Mouse (Mus musculus) left cerebral cortex, adult 2 months (tissue): ENCODE data around the gene Tiam1. TPM values are rescaled to one million over a fixed set of nuclear protein-coding genes. Genes with fewer than 3 reads are reported as not detected.

Experiments
- DNase-seq, 2 experiments: peaks; one replicate each; pipeline ENCODE4 v3.0.0; 2021 to 2022; ENCODE audit warnings: low spot score in 2 of 2, mixed read lengths in 1 of 2; ENCODE audit errors: extremely low spot score in 1 of 2
- H3K27ac ChIP-seq: fragments of 200-600 bp; 2 replicates; pipeline ENCODE4 v1.8.1; 2022
- H3K4me3 ChIP-seq: fragments of 200-600 bp; 2 replicates; pipeline ENCODE4 v1.8.1; 2022
- CTCF ChIP-seq: fragments of 200-600 bp; IDR thresholded peaks from 2 replicates; pipeline ENCODE4 v1.8.1; 2022; ENCODE audit warnings: antibody characterized with exemption, mild to moderate bottlenecking, moderate library complexity
- intact Hi-C: fragments of 180-260 bp; cut with DNase I; formaldehyde crosslinking; loops from one replicate; pipeline ENCODE4 v1.15.1; 2025
- total RNA-seq, 2 experiments: library from RNA; stranded (reverse); gene quantifications; 2 replicates each; pipeline ENCODE4 v1.2.3; 2021

Gene Tiam1
- total RNA-seq, 2 experiments from 2014 or later = 107 to 120 TPM

DNA sequence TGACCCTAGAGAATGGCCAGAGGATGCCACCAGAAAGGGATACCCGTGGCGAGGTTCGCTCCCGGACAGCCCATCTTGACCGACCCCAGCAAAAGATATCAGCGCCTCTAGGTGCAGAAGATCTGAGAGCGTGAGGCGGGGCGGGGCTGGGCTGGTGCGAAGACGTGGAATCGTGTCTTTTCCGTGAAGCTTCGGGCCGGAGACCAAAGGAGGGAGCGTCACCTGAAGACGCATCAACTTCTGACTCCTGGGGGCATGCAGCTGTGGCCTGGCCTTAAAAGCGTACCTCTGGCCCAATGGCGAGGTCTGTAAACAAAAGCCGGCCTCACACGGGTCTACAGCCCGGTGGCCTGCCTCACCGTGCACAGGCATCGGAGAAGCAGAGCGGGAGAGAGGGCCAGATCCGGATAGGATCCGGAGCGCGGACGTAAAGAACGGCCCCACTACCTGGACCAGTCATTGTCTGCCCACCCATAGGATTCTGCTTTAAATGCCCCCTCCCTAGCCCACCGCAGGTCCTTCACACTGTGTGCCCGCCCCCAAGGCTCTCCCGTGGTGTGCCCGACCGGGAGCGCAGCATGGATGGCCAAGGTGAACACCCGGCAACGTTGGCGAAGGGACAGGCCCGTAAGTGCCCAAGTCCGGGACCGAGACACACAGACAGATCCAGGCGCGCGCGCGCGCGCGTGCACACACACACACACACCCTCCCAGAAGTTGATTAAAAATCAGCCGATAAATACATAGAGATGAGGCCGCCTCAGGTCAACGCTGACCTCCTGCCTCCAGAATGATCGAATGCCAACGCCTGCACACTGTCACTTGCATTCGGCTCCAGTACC is 774 bp downstream of the Tiam1 start:
- H3K4me3 ChIP-seq = peak overlapping the region; percentile 66
- intact Hi-C loops = no loop called here
- TF ChIP-seq CTCF = no peak
- H3K27ac ChIP-seq = peak overlapping the region; percentile 72
- peak; percentile 41 to 43 for DNase-seq

DNA sequence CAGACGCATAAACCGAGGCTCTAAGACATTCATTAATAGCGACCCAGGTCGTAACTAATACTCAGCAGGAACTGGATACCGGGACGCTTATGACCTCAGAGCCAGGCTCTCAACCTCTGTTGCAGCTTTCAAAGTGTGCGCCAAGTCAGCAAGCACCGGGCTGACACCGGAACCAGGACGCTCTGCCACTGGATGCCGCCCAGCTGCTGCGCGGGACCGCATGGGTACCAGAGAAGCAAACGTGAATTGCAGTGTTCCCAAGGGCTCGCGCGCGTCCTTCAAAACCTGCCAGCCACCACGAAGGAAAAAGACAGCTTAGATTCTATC is 1.4 kb downstream of the Tiam1 start:
- intact Hi-C loops = no loop called here
- Histone ChIP-seq H3K27ac (peak overlapping the region; percentile 72), H3K4me3 (peak overlapping the region; percentile 66)
- TF ChIP-seq CTCF = no peak
- peak in 1 of 2 experiments; percentile 30 for DNase-seq

DNA sequence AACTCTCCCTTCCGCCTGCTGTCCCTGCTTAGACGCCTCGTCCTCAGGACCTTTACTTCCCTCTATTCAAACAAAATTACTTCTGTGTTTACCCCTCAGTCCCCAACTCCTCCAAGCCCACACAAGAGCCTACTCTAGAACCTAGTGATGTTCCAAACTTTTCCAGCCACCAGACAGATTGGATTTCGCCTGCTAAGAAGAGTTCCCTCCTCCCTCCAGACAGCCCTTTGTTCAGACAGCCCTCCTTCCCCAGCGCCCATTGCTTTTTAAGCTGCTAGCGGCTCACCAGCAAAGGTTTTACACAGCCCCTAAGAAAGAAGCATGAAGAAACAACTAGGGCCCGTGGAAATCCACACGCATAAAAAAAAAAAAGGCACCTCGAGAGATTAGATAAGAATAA is 2.0 kb downstream of the Tiam1 start:
- DNase-seq = no peak
- intact Hi-C loops = no loop called here
- H3K27ac ChIP-seq = no peak overlapping the region
- H3K4me3 ChIP-seq = no peak overlapping the region
- TF ChIP-seq CTCF = no peak

DNA sequence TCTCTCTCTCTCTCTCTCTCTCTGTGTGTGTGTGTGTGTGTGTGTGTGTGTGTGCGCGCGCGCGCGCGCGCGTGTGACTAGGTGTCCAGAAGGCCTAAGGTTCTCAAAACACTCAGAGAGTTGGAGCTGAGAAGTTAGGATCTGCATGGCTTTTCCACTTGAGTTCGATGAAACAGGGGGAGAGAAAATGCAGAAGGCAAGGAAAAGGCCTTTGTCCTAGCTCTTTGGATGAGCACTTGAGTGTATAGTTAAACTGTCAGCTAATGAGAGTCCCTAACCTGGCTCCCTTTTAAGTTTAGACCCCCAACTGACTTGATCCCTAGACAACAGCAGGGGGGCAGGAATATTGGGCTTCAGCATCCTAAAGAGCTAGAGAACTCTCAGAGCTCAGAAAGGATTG is 3.0 kb downstream of the Tiam1 start:
- intact Hi-C loops = no loop called here
- no peak for TF ChIP-seq CTCF
- no peak for DNase-seq
- H3K27ac ChIP-seq = no peak overlapping the region
- H3K4me3 ChIP-seq = no peak overlapping the region

DNA sequence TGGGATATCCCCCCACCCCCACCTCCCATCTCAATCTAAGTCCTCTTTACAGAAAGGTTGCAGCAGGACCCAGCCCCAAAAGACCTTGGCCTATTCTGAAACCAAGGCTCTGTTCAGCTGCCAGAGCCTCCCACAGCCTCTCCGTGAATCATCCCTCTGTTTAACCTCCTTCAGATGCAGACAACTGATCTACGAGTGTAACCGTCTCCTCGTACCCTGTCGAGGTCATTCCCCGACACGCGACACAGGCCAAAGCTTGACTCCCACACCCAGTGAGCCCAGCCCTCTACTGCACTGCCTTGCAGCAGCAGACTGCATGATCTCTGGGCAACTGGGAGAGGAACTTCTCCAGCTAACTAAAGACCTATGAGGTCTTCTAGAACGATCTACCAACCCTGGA is 3.9 kb downstream of the Tiam1 start:
- TF ChIP-seq CTCF = no peak
- Histone ChIP-seq H3K4me3 (no peak overlapping the region), H3K27ac (no peak overlapping the region)
- intact Hi-C loops = no loop called here
- no peak for DNase-seq

DNA sequence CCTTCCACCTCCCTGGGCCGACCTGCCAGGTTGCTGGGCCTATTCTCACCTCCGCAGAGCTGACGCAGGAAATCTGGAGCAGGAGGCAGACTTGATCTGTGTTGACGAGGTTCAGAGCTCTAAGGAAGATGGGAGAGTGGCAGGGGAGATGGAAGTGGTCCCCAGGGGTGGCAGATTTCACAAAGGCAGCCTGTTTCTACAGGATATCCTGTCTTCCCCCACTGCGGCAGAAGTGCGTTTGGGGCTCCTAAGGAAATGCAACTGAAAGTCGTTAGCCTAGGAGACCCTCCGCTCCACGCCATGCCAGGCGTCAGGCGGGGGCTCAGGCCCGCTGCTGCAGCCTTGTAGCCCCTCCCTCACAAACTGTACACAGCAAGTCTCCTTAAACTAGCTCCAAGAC is 5.4 kb downstream of the Tiam1 start:
- DNase-seq = no peak
- Histone ChIP-seq H3K4me3 (no peak overlapping the region), H3K27ac (no peak overlapping the region)
- no peak for TF ChIP-seq CTCF
- intact Hi-C loops = no loop called here

DNA sequence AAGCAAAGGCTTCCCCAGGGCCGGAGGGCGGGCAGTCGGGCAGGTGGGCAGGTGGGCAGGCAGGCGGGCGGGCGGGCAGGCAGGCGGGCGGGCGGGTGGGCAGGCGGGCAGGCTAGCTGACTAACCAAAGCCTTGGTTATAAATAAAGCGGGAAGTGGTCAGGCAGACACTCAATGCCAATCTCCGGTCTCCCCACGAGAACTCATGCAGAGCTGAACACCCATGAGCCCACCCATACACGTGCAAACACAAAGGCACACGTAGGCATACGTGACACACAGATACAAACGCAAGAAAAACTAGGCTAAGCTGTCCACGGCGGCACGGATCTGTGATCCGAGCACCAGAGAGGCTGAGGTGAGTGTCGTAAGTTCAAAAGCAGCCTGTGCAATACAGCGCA is 6.4 kb downstream of the Tiam1 start:
- intact Hi-C loops = no loop called here
- no peak for TF ChIP-seq CTCF
- no peak for DNase-seq
- Histone ChIP-seq H3K4me3 (no peak overlapping the region), H3K27ac (no peak overlapping the region)

DNA sequence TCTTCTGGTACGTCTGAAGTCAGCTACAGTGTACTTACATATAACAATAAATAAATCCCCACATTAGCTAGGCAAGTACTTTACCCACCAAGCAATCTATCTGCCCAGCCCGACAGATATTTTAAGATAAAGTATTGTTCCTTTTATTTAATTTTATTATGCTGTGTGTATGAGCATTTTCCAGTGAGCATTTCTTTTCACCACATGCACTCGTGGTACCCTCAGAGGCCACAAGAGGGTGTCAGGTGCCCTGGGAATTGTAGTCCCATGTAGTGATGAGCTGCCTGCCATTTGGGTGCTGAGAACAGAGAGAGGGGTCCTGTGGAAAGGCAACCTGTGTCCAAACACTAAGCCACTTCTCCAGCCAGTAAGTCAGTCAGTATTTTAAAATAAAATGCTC is 8.0 kb downstream of the Tiam1 start:
- Histone ChIP-seq H3K4me3 (no peak overlapping the region), H3K27ac (no peak overlapping the region)
- no peak for DNase-seq
- peak; percentile 31 for TF ChIP-seq CTCF
- intact Hi-C loops = no loop called here

DNA sequence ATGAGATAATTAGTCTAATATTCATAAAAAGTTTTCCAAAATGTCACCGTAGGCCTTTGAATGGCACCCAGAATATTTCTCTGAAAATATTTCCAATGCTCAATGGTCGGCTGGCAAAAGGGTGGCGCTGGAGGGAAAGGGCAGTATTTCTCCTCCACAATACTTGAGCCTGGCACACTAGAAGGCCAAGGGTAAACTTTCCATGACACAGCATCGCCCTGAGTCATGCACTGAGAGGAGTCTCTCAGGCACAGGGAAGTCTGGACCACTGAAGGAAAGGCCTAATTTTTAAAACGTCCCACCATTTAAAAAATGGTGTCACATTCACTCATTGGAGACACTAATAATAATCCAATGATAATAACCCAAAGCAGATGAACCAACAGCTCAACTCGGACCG is 9.2 kb downstream of the Tiam1 start:
- intact Hi-C loops = no loop called here
- DNase-seq = no peak
- Histone ChIP-seq H3K4me3 (no peak overlapping the region), H3K27ac (no peak overlapping the region)
- TF ChIP-seq CTCF = no peak

DNA sequence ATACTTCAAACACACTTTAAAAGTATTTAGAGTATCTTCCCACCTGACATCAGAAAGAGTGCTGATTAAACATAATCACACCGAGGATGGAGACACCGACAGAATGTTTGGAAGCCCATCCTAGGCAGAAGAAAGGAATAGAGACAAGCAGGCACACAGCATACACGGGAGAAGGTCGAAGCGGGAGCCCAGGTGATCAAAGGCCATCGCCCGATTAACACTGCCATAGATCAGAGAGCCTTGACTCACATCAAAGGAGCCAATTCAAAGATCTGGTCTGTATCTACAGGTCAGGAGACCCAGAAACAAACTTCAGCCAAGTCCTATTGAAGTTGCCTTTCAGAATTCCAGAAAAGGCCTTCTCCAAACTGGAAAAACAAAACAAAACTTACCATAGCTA is 10.8 kb downstream of the Tiam1 start:
- no peak for TF ChIP-seq CTCF
- Histone ChIP-seq H3K27ac (no peak overlapping the region), H3K4me3 (no peak overlapping the region)
- no peak for DNase-seq
- intact Hi-C loops = no loop called here

DNA sequence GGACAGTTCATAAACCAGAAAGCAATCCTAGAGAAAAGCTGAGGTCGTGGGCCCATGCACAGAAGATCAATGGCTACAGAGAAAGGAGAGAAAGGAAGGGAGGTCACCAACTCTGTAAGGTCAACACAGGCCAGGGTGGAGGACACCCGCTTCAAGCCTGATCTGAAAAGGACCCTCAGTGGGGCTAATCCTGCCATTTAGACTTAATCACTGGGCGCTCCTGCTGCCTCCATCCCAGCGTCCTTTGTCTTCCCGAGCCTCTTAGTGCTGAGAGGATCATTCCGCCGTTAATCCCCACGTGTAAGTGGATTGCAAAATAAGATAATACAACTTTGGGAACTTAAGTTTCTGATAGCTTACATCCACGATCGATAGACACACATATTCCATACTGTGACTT is 11.2 kb downstream of the Tiam1 start:
- TF ChIP-seq CTCF = no peak
- Histone ChIP-seq H3K27ac (no peak overlapping the region), H3K4me3 (no peak overlapping the region)
- intact Hi-C loops = no loop called here
- no peak for DNase-seq

DNA sequence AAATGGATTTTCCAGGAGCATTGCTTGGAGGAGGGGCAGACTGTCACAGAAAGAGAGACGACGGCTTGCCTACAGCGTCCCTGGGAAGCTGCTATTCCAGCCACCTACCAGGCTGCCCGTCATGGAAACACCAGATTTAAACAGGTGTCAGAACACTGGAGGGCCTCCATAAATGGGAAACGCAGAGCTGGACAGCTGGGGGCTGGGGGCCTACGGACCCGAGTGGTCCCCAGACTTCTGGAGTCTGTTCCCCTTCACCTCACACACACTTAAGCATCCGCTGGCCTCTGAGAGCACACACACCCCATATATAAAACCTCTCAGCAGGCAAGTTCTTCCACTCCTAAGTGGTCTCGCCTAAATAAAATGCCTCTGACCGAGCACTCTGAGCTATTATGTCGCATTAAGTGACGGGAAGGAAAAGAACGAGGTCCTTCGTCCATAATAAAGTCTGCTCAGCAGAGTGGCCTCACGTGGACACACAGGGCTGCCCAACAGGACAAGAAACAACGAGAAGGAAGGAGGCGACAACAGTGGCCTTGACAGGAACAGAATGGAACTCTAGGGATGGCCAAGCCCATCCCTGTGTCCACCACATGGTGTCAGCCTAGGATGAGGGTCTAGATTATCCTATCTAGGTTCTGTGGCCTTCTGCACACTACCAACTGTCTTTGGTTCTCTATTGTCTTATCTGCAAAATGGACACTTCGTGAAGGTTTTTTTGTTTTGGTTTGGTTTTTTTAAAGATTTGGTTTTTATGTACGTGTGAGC is 14.6 kb downstream of the Tiam1 start:
- no peak for DNase-seq
- intact Hi-C loops = no loop called here
- Histone ChIP-seq H3K27ac (no peak overlapping the region), H3K4me3 (no peak overlapping the region)
- TF ChIP-seq CTCF = no peak; the same call in 1 of the 2 replicates

DNA sequence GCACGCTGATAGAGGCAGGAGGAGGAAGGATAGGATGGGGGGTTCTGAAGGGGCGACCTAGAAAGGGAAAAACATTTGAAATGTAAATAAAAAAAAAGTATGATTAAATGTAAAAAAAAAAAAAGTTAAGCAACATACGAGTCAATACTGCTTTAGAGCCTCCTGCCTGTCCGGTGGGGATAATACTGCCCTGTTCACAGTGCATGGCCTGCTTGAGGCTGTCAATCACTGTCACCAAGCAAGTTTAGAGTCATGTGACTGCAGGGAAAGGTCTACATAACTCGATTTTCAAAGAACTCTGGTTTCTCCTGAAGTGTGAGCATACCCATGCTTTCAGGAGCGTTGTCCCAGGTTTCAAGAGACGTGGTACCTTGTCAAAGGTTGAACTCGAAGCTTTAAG is 15.2 kb downstream of the Tiam1 start:
- no peak for TF ChIP-seq CTCF
- no peak for DNase-seq
- Histone ChIP-seq H3K27ac (no peak overlapping the region), H3K4me3 (no peak overlapping the region)
- intact Hi-C loops = no loop called here
